Mouse (Mus musculus) lung, adult 2 months (tissue): ENCODE measurements around the gene Nfatc2ip. TPM values are rescaled to one million over a fixed set of nuclear protein-coding genes. Genes with fewer than 3 reads are reported as not detected.

Experiments
- DNase-seq: peaks from one replicate; pipeline ENCODE4 v3.0.0; 2022
- H3K4me1 ChIP-seq: fragments of 200-500 bp; 2 replicates; pipeline ENCODE4 v1.6.1; 2011; ENCODE audit warnings: low read length; ENCODE audit not compliant: control insufficient read depth, insufficient read depth
- H3K4me3 ChIP-seq: fragments of 200-500 bp; replicated peaks from 2 replicates; pipeline ENCODE3; 2011; ENCODE audit warnings: low read depth, mild to moderate bottlenecking, control low read depth, low read length; ENCODE audit errors: extremely low read depth
- CTCF ChIP-seq: fragments of 200-500 bp; IDR thresholded peaks from 2 replicates; pipeline ENCODE4 v1.5.1; 2011; ENCODE audit warnings: mild to moderate bottlenecking, low read length, control low read depth; ENCODE audit not compliant: insufficient read depth
- POLR2A ChIP-seq: fragments of 200-500 bp; IDR thresholded peaks from 2 replicates; pipeline ENCODE4 v1.6.1; 2011; ENCODE audit warnings: low read depth, mild to moderate bottlenecking, control low read depth, low read length, borderline replicate concordance; ENCODE audit errors: extremely low read depth
- WGBS: fragments of 180-500 bp; shearing (Covaris S2); methylation state at CpG from one replicate; pipeline ENCODE4 v1.1.7; 2018; 5-methylcytosine and 5-hydroxymethylcytosine counted together
- polyA plus RNA-seq: library from polyadenylated mRNA; depleted of rRNA; stranded (reverse); fragments of >200 nt; gene quantifications from 2 replicates; pipeline ENCODE4 v1.2.3, GENCODE M21; 2012; rRNA removed

Gene Nfatc2ip
- polyA plus RNA-seq: 6.0 and 6.5 TPM in 2 replicates

DNA sequence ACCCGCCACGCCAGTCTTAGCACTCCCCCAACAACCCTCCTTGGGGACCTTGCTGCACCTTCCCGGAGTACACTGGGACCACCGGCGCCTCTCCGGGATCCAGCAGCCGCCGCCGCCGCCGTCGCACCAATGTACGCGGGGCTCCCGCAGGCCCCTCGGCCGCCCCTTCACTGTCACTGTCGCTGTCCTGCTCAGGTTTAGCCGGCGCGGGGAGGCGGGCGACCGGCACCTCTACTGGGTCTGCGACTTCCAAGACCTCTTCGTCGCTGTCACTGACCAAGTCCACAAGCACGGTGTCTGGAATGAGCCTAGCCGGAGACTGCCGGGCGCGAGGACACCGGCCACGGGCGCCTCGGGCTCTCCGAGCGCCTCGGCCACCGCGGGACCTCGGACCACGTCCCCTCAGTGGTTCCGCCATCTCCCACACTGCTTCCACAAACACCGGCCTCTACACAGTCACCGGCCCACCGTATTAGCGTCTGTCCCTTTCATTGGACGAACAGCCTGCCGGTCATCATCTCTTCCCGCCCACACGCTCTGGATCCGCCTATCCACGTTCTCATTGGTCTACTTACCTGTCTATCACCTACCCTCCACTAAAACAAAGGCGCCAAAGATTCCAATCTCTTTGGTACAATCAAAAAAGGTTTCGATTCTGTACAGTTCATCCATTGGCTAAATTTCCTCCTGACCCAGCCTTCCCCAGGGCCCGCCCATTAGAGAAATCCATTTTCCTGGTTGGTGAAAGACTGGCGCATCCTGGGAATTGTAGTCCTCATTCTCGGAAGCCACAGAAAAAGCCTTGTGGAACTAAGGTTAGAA is at the start of gene Nfatc2ip:
TSS of gene Nfatc2ip (minus strand) at position 440 of the 822 bp plus-strand sequence.
- no peak for TF ChIP-seq CTCF
- TF ChIP-seq POLR2A: peak; percentile 82; the same call in 1 of the 2 replicates
- DNase-seq: peak; percentile 96
- H3K4me3 ChIP-seq: peak within 1 kb of the TSS; percentile 63

DNA sequence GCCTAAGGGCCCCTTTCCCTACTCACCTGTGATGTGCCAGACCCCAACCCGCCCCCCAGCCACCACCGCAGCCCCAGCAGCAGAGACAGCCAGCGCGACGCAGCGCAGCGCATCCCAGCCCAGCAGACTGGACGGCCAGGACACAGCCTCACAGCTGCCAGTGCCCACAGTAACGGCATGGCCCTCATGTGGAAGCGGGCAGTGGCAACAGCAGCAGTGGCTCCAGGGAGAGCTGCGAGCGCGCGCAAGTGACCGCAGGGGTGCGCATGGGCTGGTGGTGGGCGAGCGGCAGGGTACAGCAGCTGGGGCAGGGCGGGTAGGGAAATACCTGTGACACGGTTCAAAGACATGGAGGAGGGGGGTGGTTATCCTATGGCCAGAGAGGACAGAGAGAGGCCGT is 49.7 kb upstream of the Nfatc2ip start:
- no peak for DNase-seq
- Histone ChIP-seq H3K4me1 (no peaks in the 10 kb centered on the region), H3K4me3 (no peak overlapping the region)
- TF ChIP-seq POLR2A (no peak), CTCF (no peak)
- 93% methylated on average over 21 of the region's 21 CpGs for WGBS

More for the DNA sequence above, at the start of gene Nfatc2ip:
- under 1% methylated on average over 59 of the region's 59 CpGs for WGBS
- peaks cover 5% of the 10 kb centered on the region; the same call in 1 of the 2 replicates for H3K4me1 ChIP-seq

DNA sequence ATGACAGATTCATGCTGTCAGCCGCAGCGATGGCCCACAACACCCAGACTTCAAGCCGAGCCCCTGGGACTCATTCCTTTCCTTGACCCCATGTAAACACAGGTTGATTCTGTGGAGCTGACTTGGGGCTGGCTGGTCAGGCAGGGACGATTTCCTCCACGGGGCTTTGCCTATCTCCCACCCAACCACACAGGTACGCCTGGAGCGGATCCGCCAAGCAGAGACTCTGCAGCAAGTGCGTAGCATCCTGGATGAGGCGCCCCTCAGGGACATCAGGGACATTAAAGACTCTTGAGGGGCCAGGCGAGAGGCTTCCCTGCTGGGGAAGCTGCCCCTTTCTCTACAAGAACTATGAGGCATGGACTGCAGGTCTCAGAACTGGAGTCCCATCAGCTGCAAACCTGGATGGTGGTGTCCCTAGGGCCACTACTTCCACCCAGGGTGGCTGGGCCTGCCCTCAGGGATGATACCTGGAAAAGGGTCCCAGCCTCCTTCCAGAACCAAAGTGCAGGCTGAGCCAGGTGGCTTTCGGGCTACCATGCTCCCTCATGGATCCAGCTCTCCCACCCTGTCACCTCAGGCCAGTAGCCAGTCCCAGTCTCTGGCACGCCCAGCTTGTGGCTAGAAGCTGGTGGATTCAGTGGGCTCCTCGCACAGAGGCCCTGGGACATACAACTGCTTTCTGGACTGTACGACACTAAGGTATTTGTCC is 48.7 kb upstream of the Nfatc2ip start:
- no peak for DNase-seq
- no peaks in the 10 kb centered on the region for H3K4me1 ChIP-seq
- WGBS: 95% methylated on average over 15 of the region's 15 CpGs
- H3K4me3 ChIP-seq: no peak overlapping the region
- no peak for TF ChIP-seq POLR2A
- TF ChIP-seq CTCF: no peak

DNA sequence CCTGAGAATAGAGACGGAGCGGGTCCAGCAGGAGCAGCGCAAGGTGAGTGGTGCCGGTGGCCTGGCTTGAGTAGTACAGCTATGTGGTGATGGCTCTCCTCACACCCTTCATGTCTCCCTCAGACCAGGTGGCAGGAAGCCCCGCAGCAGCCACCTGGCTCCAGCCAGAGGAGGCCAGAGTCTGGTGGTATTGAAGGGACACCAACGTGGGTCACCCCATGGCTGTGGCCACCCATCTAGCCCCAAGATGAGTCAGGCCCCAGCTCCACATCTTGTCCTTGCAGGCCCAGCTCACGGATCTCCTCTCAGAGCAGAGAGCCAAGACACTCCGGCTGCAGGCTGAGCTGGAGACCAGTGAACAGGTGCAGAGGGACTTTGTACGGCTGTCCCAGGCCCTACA is 48.0 kb upstream of the Nfatc2ip start:
- Histone ChIP-seq H3K4me1 (no peaks in the 10 kb centered on the region), H3K4me3 (no peak overlapping the region)
- TF ChIP-seq POLR2A: no peak
- no peak for TF ChIP-seq CTCF
- DNase-seq: no peak
- 94% methylated on average over 9 of the region's 9 CpGs for WGBS

DNA sequence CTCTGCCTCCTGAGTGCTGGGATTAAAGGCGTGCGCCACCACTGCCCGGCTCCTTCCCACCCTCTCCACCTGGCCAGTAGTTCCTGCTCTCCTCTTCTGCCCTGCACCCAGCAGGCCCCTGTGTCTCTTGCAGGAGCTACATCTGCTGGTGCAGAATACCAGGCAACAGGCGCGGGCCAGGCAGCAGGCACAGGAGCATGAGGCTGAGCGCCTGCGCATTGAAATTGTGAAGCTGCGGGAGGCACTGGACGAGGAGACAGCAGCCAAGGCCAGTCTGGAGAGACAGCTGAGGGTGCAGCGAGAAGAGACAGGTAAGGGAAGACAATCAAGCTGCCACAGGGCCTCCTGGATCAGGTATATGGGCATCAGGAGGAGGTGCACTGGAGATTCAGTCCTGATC is 47.5 kb upstream of the Nfatc2ip start:
- Histone ChIP-seq H3K4me3 (no peak overlapping the region), H3K4me1 (no peaks in the 10 kb centered on the region)
- TF ChIP-seq POLR2A (no peak), CTCF (no peak)
- no peak for DNase-seq
- 94% methylated on average over 10 of the region's 10 CpGs for WGBS

DNA sequence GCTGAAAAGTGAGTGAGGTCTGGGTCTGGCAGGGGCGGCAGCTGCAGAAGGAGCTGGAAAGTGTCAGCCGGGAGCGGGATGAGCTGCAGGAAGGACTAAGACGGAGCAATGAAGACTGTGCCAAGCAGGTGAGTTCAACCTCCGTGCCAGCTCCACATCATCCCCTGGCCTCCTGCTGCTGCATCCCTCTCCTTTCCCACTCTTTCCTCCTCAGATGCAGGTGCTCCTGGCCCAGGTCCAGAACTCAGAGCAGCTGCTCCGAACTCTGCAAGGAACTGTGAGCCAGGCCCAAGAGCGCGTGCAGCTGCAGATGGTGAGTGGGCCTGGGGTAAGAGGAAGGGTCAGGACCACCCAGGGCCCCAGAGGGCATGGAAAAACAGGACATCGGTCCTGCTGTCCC is 43.6 kb upstream of the Nfatc2ip start:
- H3K4me1 ChIP-seq: 0 out of 2 replicates have a peak, but pooled peaks cover 3% of the 10 kb centered on the region
- H3K4me3 ChIP-seq: no peak overlapping the region
- DNase-seq: no peak
- WGBS: 81% methylated on average over 9 of the region's 9 CpGs
- TF ChIP-seq POLR2A: no peak
- TF ChIP-seq CTCF: no peak

DNA sequence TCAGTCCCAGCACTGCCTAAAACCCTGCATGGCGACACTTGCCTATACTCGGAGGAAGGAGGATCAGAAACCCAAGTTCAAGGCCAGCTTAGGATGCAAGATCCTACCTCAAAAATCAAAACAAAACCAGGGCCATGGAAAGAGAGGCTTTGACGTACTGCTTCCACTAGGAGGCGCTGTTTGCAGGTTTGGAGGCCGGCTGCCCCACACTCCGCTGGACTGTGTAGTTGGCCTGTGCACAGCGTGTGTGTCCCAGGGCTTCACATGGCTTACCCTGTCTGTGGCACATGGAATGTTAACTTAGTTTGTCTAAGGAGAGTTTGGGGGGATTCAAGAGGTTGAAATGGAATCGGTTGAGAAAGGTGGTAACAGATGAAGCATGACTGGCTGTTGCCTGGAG is 40.3 kb upstream of the Nfatc2ip start:
- DNase-seq: peak; percentile 44
- no peak for TF ChIP-seq POLR2A
- peak; percentile 78 for TF ChIP-seq CTCF
- 0 out of 2 replicates have a peak, but pooled peaks cover 3% of the 10 kb centered on the region for H3K4me1 ChIP-seq
- 21% methylated on average over 8 of the region's 8 CpGs for WGBS
- H3K4me3 ChIP-seq: no peak overlapping the region

DNA sequence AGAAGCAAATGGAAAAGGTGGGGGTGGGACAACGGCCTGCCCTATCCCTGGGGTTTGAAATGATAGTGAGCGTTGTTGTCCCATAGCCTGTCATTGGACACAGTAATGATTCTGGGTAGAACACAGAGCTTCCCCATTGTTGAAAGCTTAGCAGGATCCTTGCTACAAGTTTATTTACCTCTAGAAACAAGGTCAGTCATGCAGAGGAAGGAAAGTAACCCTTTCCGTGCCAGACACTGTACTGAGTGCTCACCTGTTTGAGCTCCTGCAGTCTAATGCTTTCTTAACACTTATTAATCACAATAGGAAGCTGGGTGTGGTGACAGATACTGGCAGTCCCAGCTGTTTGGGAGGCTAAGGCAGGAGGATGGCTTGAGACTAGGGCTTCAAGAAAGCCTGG is 39.3 kb upstream of the Nfatc2ip start:
- no peak for DNase-seq
- WGBS: 77% methylated on average over 3 of the region's 3 CpGs
- 0 out of 2 replicates have a peak, but pooled peaks cover 3% of the 10 kb centered on the region for H3K4me1 ChIP-seq

DNA sequence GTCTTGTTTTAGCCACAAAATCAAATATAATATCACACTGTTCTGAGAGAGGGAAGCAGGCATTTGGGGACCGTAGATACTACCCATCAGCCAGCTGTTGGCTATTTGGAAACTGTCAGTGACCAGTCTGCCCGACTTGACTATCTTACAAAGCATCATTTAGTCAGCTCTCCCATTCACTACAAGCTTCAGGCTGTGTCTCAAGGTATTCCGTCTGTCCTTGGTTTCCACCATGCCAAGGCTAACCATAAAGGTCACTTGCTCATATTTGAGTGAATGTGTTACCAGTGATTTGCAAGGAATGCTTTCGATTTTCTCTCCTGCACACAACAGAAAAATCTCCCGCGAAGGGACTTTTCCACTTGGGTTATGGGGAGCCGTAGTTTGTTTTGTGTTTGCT is 38.2 kb upstream of the Nfatc2ip start:
- no peak for TF ChIP-seq POLR2A
- no peak for TF ChIP-seq CTCF
- peaks cover 3% of the 10 kb centered on the region; the same call in 1 of the 2 replicates for H3K4me1 ChIP-seq
- H3K4me3 ChIP-seq: no peak overlapping the region
- WGBS: 90% methylated on average over 7 of the region's 7 CpGs
- DNase-seq: no peak

More for the DNA sequence above, 39.3 kb upstream of the Nfatc2ip start:
- no peak overlapping the region for H3K4me3 ChIP-seq
- no peak for TF ChIP-seq POLR2A
- no peak for TF ChIP-seq CTCF

DNA sequence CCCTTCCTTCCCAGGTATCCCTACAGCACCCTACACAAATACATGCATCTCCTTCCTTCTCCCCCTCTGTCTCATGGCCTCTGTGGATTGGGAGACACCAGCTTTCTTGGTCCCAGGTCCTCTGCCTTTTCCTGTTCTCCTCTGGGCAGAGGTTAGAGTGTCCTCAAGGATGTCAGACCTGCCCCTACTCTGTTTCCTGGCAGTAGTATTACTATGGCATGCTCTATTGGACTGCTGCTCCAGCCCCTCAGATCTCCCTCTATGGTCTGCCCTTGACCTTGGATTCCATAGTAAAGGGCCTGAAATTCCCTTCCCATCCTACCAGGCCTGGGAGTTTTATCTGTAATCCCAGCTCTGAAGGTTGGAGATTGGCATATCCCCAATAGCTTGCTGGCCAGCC is 33.6 kb upstream of the Nfatc2ip start:
- Histone ChIP-seq H3K4me1 (peaks cover 9% of the 10 kb centered on the region), H3K4me3 (no peak overlapping the region)
- no peak for TF ChIP-seq POLR2A
- TF ChIP-seq CTCF: no peak
- DNase-seq: no peak
